Comparison of ENCODE assay signal across 8 mouse cellular contexts in the genomic region with DNA sequence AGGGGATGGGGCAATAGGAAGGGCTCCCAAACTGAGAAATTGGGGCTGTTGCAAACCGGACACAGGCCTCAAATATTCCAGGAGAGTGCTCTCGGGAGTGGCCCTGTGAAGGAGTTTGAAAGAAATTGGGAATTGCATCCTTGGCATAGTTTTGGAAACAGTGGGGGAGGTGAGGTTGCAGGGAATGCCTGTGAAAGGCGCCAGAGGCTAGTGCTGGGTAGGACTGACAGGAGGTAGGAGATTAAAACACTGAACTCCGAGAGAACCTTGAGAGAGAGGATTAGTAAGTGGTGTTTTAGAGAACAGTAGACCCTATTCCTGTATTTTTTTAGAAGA. TPM values are rescaled to one million over a fixed set of nuclear protein-coding genes. Genes with fewer than 3 reads are reported as not detected.
DNase-seq lines count a peak whose midpoint lies in the region; ATAC-seq and TF ChIP-seq lines count a peak whose summit lies in the region.

No protein-coding gene starts in this region.

- H3K4me3 ChIP-seq in heart, embryonic 11.5 days (ENCODE audit: low read depth, low read length), result peak overlapping the region; percentile 57
- peak overlapping the region; percentile 39 for H3K4me3 ChIP-seq in C2C12 (ENCODE audit: insufficient read depth, poor library complexity, severe bottlenecking)
- peak overlapping the region; percentile 65 for H3K4me3 ChIP-seq in forebrain, embryonic 10.5 days
- H3K4me3 ChIP-seq in liver, embryonic 12.5 days, result peak overlapping the region; percentile 71

- no peaks in the 10 kb centered on the region for H3K36me3 ChIP-seq in heart, embryonic 11.5 days (ENCODE audit: control insufficient read depth, insufficient read depth, low read length)
- no peaks in the 10 kb centered on the region for H3K36me3 ChIP-seq in C2C12 (ENCODE audit: control insufficient read depth, insufficient read depth)
- H3K36me3 ChIP-seq in forebrain, embryonic 10.5 days (replicated peaks), result no peaks in the 10 kb centered on the region
- no peaks in the 10 kb centered on the region for H3K36me3 ChIP-seq in liver, embryonic 12.5 days

- peak overlapping the region; percentile 68 for H3K4me2 ChIP-seq in heart, embryonic 11.5 days
- H3K4me2 ChIP-seq in liver, embryonic 12.5 days, result peak overlapping the region; percentile 91

- H3ac ChIP-seq in C2C12 (ENCODE audit: control insufficient read depth, insufficient read length, low read depth), result peak overlapping the region; percentile 19

- peaks cover 7% of the 10 kb centered on the region for H3K79me2 ChIP-seq in C2C12 (ENCODE audit: control insufficient read depth, insufficient read depth)

- H3K27me3 ChIP-seq in heart, embryonic 11.5 days (ENCODE audit: control insufficient read depth, insufficient read depth, low read length), result no peaks in the 10 kb centered on the region
- H3K27me3 ChIP-seq in C2C12 (ENCODE audit: control insufficient read depth, insufficient read depth, insufficient read length), result no peaks in the 10 kb centered on the region
- no peaks in the 10 kb centered on the region for H3K27me3 ChIP-seq in forebrain, embryonic 10.5 days (ENCODE audit: poor library complexity, severe bottlenecking)
- H3K27me3 ChIP-seq in liver, embryonic 12.5 days (replicated peaks), result no peaks in the 10 kb centered on the region

- 0% methylated on average over 4 of the region's 4 CpGs for WGBS in heart, embryonic 11.5 days (ENCODE audit: insufficient replicate concordance)
- WGBS in forebrain, embryonic 10.5 days, result 1% methylated on average over 4 of the region's 4 CpGs
- WGBS in liver, embryonic 12.5 days (ENCODE audit: insufficient replicate concordance), result 4% methylated on average over 4 of the region's 4 CpGs

- peak overlapping the region; percentile 73 for H3K9ac ChIP-seq in heart, embryonic 11.5 days (ENCODE audit: low read depth, low read length)
- peak overlapping the region; percentile 73 for H3K9ac ChIP-seq in liver, embryonic 12.5 days

- no peak for TF ChIP-seq CTCF in C2C12 (IDR thresholded peaks at IDR 0.05; ENCODE audit: control insufficient read depth, insufficient read depth, insufficient read length)

- H3K4me1 ChIP-seq in heart, embryonic 11.5 days (ENCODE audit: control insufficient read depth, insufficient read depth, low read length), result peaks cover 30% of the 10 kb centered on the region
- H3K4me1 ChIP-seq in forebrain, embryonic 10.5 days, result peaks cover 53% of the 10 kb centered on the region
- peaks cover 74% of the 10 kb centered on the region for H3K4me1 ChIP-seq in liver, embryonic 12.5 days

- ATAC-seq in heart, embryonic 11.5 days (replicated peaks; ENCODE audit: insufficient number of reproducible peaks, low FRiP score, low TSS enrichment), result no peak
- no peak for ATAC-seq in liver, embryonic 12.5 days

- intact Hi-C loops in heart, postnatal 14 days (cut with DNase I), result no loop called here

- peak overlapping the region; percentile 92 for H3K27ac ChIP-seq in heart, embryonic 11.5 days (ENCODE audit: low read depth, low read length)
- peak overlapping the region; percentile 92 for H3K27ac ChIP-seq in forebrain, embryonic 10.5 days
- H3K27ac ChIP-seq in liver, embryonic 12.5 days, result peak overlapping the region; percentile 95

- no peak for DNase-seq in heart, postnatal 14 days
- DNase-seq in forebrain, embryonic 10.5 days (ENCODE audit: extremely low spot score, low spot score), result no peak
- no peak for DNase-seq in right cerebral cortex, adult 18-20 months
- no peak for DNase-seq in spleen, postnatal 14 days (ENCODE audit: low spot score in 2 of 2)
- DNase-seq in urinary bladder, adult 18-20 months (ENCODE audit: low spot score in 2 of 2), result no peak

- H3K9me3 ChIP-seq in heart, embryonic 11.5 days (replicated peaks; ENCODE audit: control insufficient read depth, low read length), result no peaks in the 10 kb centered on the region
- no peaks in the 10 kb centered on the region for H3K9me3 ChIP-seq in forebrain, embryonic 10.5 days
- H3K9me3 ChIP-seq in liver, embryonic 12.5 days (replicated peaks), result no peaks in the 10 kb centered on the region

- H3K79me3 ChIP-seq in C2C12 (ENCODE audit: low read depth), result no peaks in the 10 kb centered on the region

TF ChIP-seq in C2C12, 6 proteins besides CTCF, POLR2A, EP300 and RAD21:
- TF ChIP-seq CEBPB (IDR thresholded peaks at IDR 0.05; ENCODE audit: low read depth) (no peak), MYOD1 (IDR thresholded peaks at IDR 0.05; ENCODE audit: control insufficient read depth, insufficient read length, low read depth) (no peak), USF1 (IDR thresholded peaks at IDR 0.05; ENCODE audit: low read depth) (no peak), MYOG (IDR thresholded peaks at IDR 0.05; ENCODE audit: control insufficient read depth, extremely low read depth, insufficient read length) (no peak), MAX (IDR thresholded peaks at IDR 0.05) (no peak), FOSL1 (IDR thresholded peaks at IDR 0.05; ENCODE audit: insufficient read depth, low read length, poor library complexity, severe bottlenecking) (no peak)

RNA-seq across cellular contexts. Expression of gene Mgat1, which starts 0.6 kb away (rescaled TPM):
- 32.9 and 39.1 TPM in 2 replicates for polyA plus RNA-seq in heart, embryonic 11.5 days (2014; fragmentation: Nextera tagmentation; extraction: Ambion mirVana)
- 10 to 100 TPM; 59.3 to 68.4 TPM for total RNA-seq in heart, postnatal 14 days (2021)
- 44.5 TPM for polyA plus RNA-seq in C2C12 (2012; fragmentation: generic; extraction: Trizol)
- 39.6 and 44.9 TPM in 2 replicates for polyA plus RNA-seq in forebrain, embryonic 10.5 days (2016; fragmentation: Nextera tagmentation; extraction: Ambion mirVana)
- polyA plus RNA-seq in liver, embryonic 12.5 days (2016; fragmentation: Nextera tagmentation; extraction: Ambion mirVana), result 35.4 and 35.7 TPM in 2 replicates

RNA-seq across cellular contexts. Expression of gene Olfr1393, which starts 33.5 kb away (rescaled TPM):
- polyA plus RNA-seq in heart, embryonic 11.5 days (2014; fragmentation: Nextera tagmentation; extraction: Ambion mirVana), result not detected in 2 replicates
- under 1 TPM; 0.32 to 0.48 TPM for total RNA-seq in heart, postnatal 14 days (2021)
- polyA plus RNA-seq in C2C12 (2012; fragmentation: generic; extraction: Trizol), result not detected
- polyA plus RNA-seq in forebrain, embryonic 10.5 days (2016; fragmentation: Nextera tagmentation; extraction: Ambion mirVana), result 0.07 TPM in 1 of 2 replicates, not detected in the other
- polyA plus RNA-seq in liver, embryonic 12.5 days (2016; fragmentation: Nextera tagmentation; extraction: Ambion mirVana), result 0.05 and 0.10 TPM in 2 replicates

RNA-seq across cellular contexts. Expression of gene Olfr1392, which starts 40.5 kb away (rescaled TPM):
- polyA plus RNA-seq in heart, embryonic 11.5 days (2014; fragmentation: Nextera tagmentation; extraction: Ambion mirVana), result not detected in 2 replicates
- total RNA-seq in heart, postnatal 14 days (2021), result not detected
- polyA plus RNA-seq in C2C12 (2012; fragmentation: generic; extraction: Trizol), result not detected
- polyA plus RNA-seq in forebrain, embryonic 10.5 days (2016; fragmentation: Nextera tagmentation; extraction: Ambion mirVana), result not detected in 2 replicates
- polyA plus RNA-seq in liver, embryonic 12.5 days (2016; fragmentation: Nextera tagmentation; extraction: Ambion mirVana), result not detected in 2 replicates

RNA-seq across cellular contexts. Expression of gene Zfp62, which starts 41.5 kb away (rescaled TPM):
- 33.9 and 36.8 TPM in 2 replicates for polyA plus RNA-seq in heart, embryonic 11.5 days (2014; fragmentation: Nextera tagmentation; extraction: Ambion mirVana)
- 10 to 100 TPM; 26.3 to 27.0 TPM for total RNA-seq in heart, postnatal 14 days (2021)
- polyA plus RNA-seq in C2C12 (2012; fragmentation: generic; extraction: Trizol), result 3.3 TPM
- 42.3 and 49.2 TPM in 2 replicates for polyA plus RNA-seq in forebrain, embryonic 10.5 days (2016; fragmentation: Nextera tagmentation; extraction: Ambion mirVana)
- 16.2 and 16.6 TPM in 2 replicates for polyA plus RNA-seq in liver, embryonic 12.5 days (2016; fragmentation: Nextera tagmentation; extraction: Ambion mirVana)

RNA-seq across cellular contexts. Expression of gene Btnl9, which starts 57.6 kb away (rescaled TPM):
- polyA plus RNA-seq in heart, embryonic 11.5 days (2014; fragmentation: Nextera tagmentation; extraction: Ambion mirVana), result 0.39 and 0.49 TPM in 2 replicates
- 10 to 100 TPM; 48.3 to 52.4 TPM for total RNA-seq in heart, postnatal 14 days (2021)
- polyA plus RNA-seq in C2C12 (2012; fragmentation: generic; extraction: Trizol), result not detected
- 0.07 and 0.14 TPM in 2 replicates for polyA plus RNA-seq in forebrain, embryonic 10.5 days (2016; fragmentation: Nextera tagmentation; extraction: Ambion mirVana)
- polyA plus RNA-seq in liver, embryonic 12.5 days (2016; fragmentation: Nextera tagmentation; extraction: Ambion mirVana), result 1.6 and 2.0 TPM in 2 replicates
